Mouse (Mus musculus) megakaryocyte, embryonic 14.5 days (primary cell): ENCODE results near the gene Arrdc4.

Source experiments
- FLI1 ChIP-seq: IDR thresholded peaks from 2 replicates; pipeline ENCODE4 v1.6.1; 2012; ENCODE audit warnings: low read length, inconsistent platforms, mixed read lengths
- GATA1 ChIP-seq: IDR thresholded peaks from 3 replicates; pipeline ENCODE4 v1.6.1; 2012; ENCODE audit warnings: mixed read lengths, low read length, inconsistent platforms, borderline replicate concordance

DNA sequence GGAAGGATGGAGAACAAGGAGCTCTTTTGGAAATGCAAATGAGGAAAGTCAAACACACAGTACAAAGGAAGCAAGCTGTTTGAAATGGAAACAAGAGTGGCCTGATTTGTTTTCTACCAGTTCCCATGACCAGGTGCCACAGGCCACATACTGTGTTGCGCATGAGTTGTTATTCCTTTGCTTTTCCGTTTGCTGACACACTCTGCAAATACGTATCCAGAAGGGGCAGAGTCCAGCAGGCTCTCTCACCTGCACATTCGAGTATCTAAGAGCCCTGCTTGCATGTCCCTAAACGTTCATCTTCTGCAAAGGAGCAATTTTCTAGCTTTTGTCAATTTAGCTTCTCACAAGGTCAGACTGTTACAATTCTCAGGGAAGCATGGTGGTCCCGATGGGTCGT lies 24.3 kb downstream of the Arrdc4 start:
- TF ChIP-seq GATA1 = no peak
- TF ChIP-seq FLI1 = no peak
